In genomic region chr16:34414581-34414980, GRCm38 (mm10) we compare ENCODE assay signal across 8 mouse cellular contexts.
A peak's percentile ranks its signal among the peaks of the same experiment; 100 is the strongest.
DNase-seq lines count a peak whose midpoint lies in the region; ATAC-seq and TF ChIP-seq lines count a peak whose summit lies in the region.

No protein-coding gene starts in this region.

- H3K27me3 ChIP-seq in embryonic facial prominence, embryonic 12.5 days, result no peaks in the 10 kb centered on the region
- H3K27me3 ChIP-seq in hindbrain, postnatal 0 days (ENCODE audit: insufficient read depth, low read length), result no peaks in the 10 kb centered on the region
- no peaks in the 10 kb centered on the region for H3K27me3 ChIP-seq in lung, postnatal 0 days (replicated peaks; ENCODE audit: insufficient read depth, low read length)

- TF ChIP-seq EP300 in lung, postnatal 0 days (IDR thresholded peaks at IDR 0.05), result no peak

- no peak overlapping the region for H3K4me2 ChIP-seq in embryonic facial prominence, embryonic 12.5 days (replicated peaks)
- peak overlapping the region; percentile 33; the same call in 1 of the 2 replicates for H3K4me2 ChIP-seq in hindbrain, postnatal 0 days (ENCODE audit: low read depth, low read length)
- no peak overlapping the region for H3K4me2 ChIP-seq in lung, postnatal 0 days (replicated peaks; ENCODE audit: low read depth, low read length)

- WGBS in embryonic facial prominence, embryonic 12.5 days, result 50% methylated on average over 7 of the region's 7 CpGs
- 48% methylated on average over 7 of the region's 7 CpGs for WGBS in hindbrain, postnatal 0 days
- 36% methylated on average over 7 of the region's 7 CpGs for WGBS in lung, postnatal 0 days

- TF ChIP-seq CTCF in hindbrain, postnatal 0 days (IDR thresholded peaks at IDR 0.05; ENCODE audit: low read depth), result no peak
- no peak for TF ChIP-seq CTCF in lung, postnatal 0 days (IDR thresholded peaks at IDR 0.05)

- no peaks in the 10 kb centered on the region for H3K36me3 ChIP-seq in embryonic facial prominence, embryonic 12.5 days
- H3K36me3 ChIP-seq in hindbrain, postnatal 0 days (ENCODE audit: insufficient read depth, low read length), result no peaks in the 10 kb centered on the region
- no peaks in the 10 kb centered on the region for H3K36me3 ChIP-seq in lung, postnatal 0 days (ENCODE audit: insufficient read depth, low read length)

- H3K9me3 ChIP-seq in embryonic facial prominence, embryonic 12.5 days, result no peaks in the 10 kb centered on the region
- no peaks in the 10 kb centered on the region for H3K9me3 ChIP-seq in hindbrain, postnatal 0 days (ENCODE audit: low read length)
- H3K9me3 ChIP-seq in lung, postnatal 0 days (ENCODE audit: low read length), result no peaks in the 10 kb centered on the region

- H3K27ac ChIP-seq in embryonic facial prominence, embryonic 12.5 days, result peak overlapping the region; percentile 66; the same call in 1 of the 2 replicates
- peak overlapping the region; percentile 60; the same call in 1 of the 2 replicates for H3K27ac ChIP-seq in hindbrain, postnatal 0 days
- no peak overlapping the region; the same call in 1 of the 2 replicates for H3K27ac ChIP-seq in lung, postnatal 0 days (ENCODE audit: low read length)

- no peak for ATAC-seq in embryonic facial prominence, embryonic 12.5 days (ENCODE audit: insufficient number of reproducible peaks, insufficient read depth, low FRiP score, low TSS enrichment)
- ATAC-seq in hindbrain, postnatal 0 days, result no peak
- ATAC-seq in lung, postnatal 0 days, result peak; percentile 54; the same call in 1 of the 2 replicates

- H3K4me1 ChIP-seq in embryonic facial prominence, embryonic 12.5 days, result peaks cover 27% of the 10 kb centered on the region
- peaks cover 15% of the 10 kb centered on the region for H3K4me1 ChIP-seq in hindbrain, postnatal 0 days (ENCODE audit: insufficient read depth, low read length)
- no peaks in the 10 kb centered on the region; the same call in 1 of the 2 replicates for H3K4me1 ChIP-seq in lung, postnatal 0 days (ENCODE audit: insufficient read depth, low read depth, low read length)

- H3K4me3 ChIP-seq in embryonic facial prominence, embryonic 12.5 days, result no peak overlapping the region
- no peak overlapping the region for H3K4me3 ChIP-seq in hindbrain, postnatal 0 days (ENCODE audit: low read length)
- no peak overlapping the region for H3K4me3 ChIP-seq in lung, postnatal 0 days (ENCODE audit: low read depth, low read length)

- DNase-seq in frontal cortex, postnatal 10 days (ENCODE audit: low spot score in 2 of 2), result peak; percentile 39 to 42
- no peak for DNase-seq in frontal cortex, postnatal 14 days (ENCODE audit: low spot score in 2 of 2)
- peak; percentile 16 for DNase-seq in hindbrain, postnatal 0 days (ENCODE audit: low spot score)
- DNase-seq in lung, postnatal 0 days (ENCODE audit: low spot score), result peak; percentile 40
- DNase-seq in spleen, postnatal 10 days (ENCODE audit: low spot score in 2 of 2), result no peak
- DNase-seq in ovary, postnatal 10 days (ENCODE audit: low spot score), result no peak
- no peak for DNase-seq in adrenal gland, postnatal 14 days

- no peak overlapping the region for H3K9ac ChIP-seq in embryonic facial prominence, embryonic 12.5 days
- no peak overlapping the region for H3K9ac ChIP-seq in hindbrain, postnatal 0 days (replicated peaks; ENCODE audit: low read length)
- no peak overlapping the region for H3K9ac ChIP-seq in lung, postnatal 0 days (replicated peaks; ENCODE audit: low read depth)

Comparison
In these comparisons a context has a peak if more than half of its experiments do, and no peak if none do; other contexts are left out.
1. DNase-seq: peak in frontal cortex, postnatal 10 days (2 of 2), hindbrain, postnatal 0 days (single experiment) and lung, postnatal 0 days (single experiment); none in frontal cortex, postnatal 14 days (0 of 2), spleen, postnatal 10 days (0 of 2), ovary, postnatal 10 days (single experiment) and adrenal gland, postnatal 14 days (single experiment).